Mouse (Mus musculus) neural tube, embryonic 12.5 days (tissue): ENCODE measurements around the gene Sytl3. TPM values are rescaled to one million over a fixed set of nuclear protein-coding genes. Genes with fewer than 3 reads are reported as not detected.
"Not testable (repeated sequence)": the region's sequence is repeated elsewhere in the genome, so short reads cannot be mapped to it uniquely, and the experiment has no call there.

Source experiments
- ATAC-seq: fragments of 200-750 bp; cut with Nextera tagmentation; 2 replicates; pipeline ENCODE4 v1.8.0; 2017; ENCODE audit warnings: low read depth, mild to moderate bottlenecking, moderate TSS enrichment, moderate library complexity; ENCODE audit not compliant: low FRiP score
- H3K27ac ChIP-seq: fragments of 300-500 bp; sonication (generic); 2 replicates; pipeline ENCODE4 v1.5.1; 2016
- H3K27me3 ChIP-seq: fragments of 300-500 bp; sonication (generic); replicated peaks from 2 replicates; pipeline ENCODE4 v1.6.1; 2016; ENCODE audit warnings: mild to moderate bottlenecking
- H3K36me3 ChIP-seq: fragments of 300-500 bp; sonication (generic); 2 replicates; pipeline ENCODE4 v1.6.1; 2016; ENCODE audit warnings: mild to moderate bottlenecking
- H3K4me1 ChIP-seq: fragments of 300-500 bp; sonication (generic); 2 replicates; pipeline ENCODE4 v1.6.1; 2016
- H3K4me2 ChIP-seq: fragments of 300-500 bp; sonication (generic); replicated peaks from 2 replicates; pipeline ENCODE4 v1.6.1; 2016; ENCODE audit warnings: mild to moderate bottlenecking
- H3K4me3 ChIP-seq: fragments of 300-500 bp; sonication (generic); 2 replicates; pipeline ENCODE4 v1.5.1; 2016
- H3K9ac ChIP-seq: fragments of 300-500 bp; sonication (generic); 2 replicates; pipeline ENCODE4 v1.6.1; 2016; ENCODE audit warnings: mild to moderate bottlenecking
- H3K9me3 ChIP-seq: fragments of 300-500 bp; sonication (generic); 2 replicates; pipeline ENCODE4 v1.6.1; 2016; ENCODE audit warnings: mild to moderate bottlenecking
- WGBS: fragments of 180-500 bp; shearing (Covaris S2); methylation state at CpG from one replicate; pipeline ENCODE4 v1.1.7; 2016; 5-methylcytosine and 5-hydroxymethylcytosine counted together
- polyA plus RNA-seq: library from polyadenylated mRNA; unstranded; fragments of >200 nt; fragmentation: Nextera tagmentation; extraction: Ambion mirVana; gene quantifications from 2 replicates; pipeline ENCODE4 v1.2.1, GENCODE M21; 2016

Sytl3 gene
- polyA plus RNA-seq, 1 experiment from 2014 or later: 0.16 TPM

- H3K9me3 ChIP-seq, H3K27me3 ChIP-seq, H3K4me1 ChIP-seq, H3K4me2 ChIP-seq, H3K36me3 ChIP-seq, H3K4me3 ChIP-seq, ATAC-seq, H3K9ac ChIP-seq, H3K27ac ChIP-seq: not testable (repeated sequence)
- WGBS: 82% methylated on average over 5 of the region's 5 CpGs
Observed at GRCm38 (mm10) chr17:6653341-6653946, 5.4 kb upstream of the Sytl3 start.

- H3K4me2 ChIP-seq: peak overlapping the region; percentile 51
- ATAC-seq: peak; percentile 93
- peak overlapping the region; percentile 53 for H3K9ac ChIP-seq
- H3K27me3 ChIP-seq, H3K9me3 ChIP-seq, H3K36me3 ChIP-seq, H3K4me1 ChIP-seq: not testable (repeated sequence)
- under 1% methylated on average over 36 of the region's 36 CpGs for WGBS
- H3K27ac ChIP-seq: peak overlapping the region; percentile 20; the same call in 1 of the 2 replicates
- peak overlapping the region; percentile 38 for H3K4me3 ChIP-seq
Observed at GRCm38 (mm10) chr17:6655087-6655511, 3.8 kb upstream of the Sytl3 start.

GRCm38 (mm10) chr17:6655567-6656281 lies 3.2 kb upstream of the Sytl3 start, which contains the start of gene Dynlt1f:
Gene Dynlt1f, minus strand, starts transcription at chr17:6655900.
- 3% methylated on average over 27 of the region's 33 CpGs for WGBS
- not testable (repeated sequence) for H3K27me3 ChIP-seq
- ATAC-seq: peak; percentile 93

DNA sequence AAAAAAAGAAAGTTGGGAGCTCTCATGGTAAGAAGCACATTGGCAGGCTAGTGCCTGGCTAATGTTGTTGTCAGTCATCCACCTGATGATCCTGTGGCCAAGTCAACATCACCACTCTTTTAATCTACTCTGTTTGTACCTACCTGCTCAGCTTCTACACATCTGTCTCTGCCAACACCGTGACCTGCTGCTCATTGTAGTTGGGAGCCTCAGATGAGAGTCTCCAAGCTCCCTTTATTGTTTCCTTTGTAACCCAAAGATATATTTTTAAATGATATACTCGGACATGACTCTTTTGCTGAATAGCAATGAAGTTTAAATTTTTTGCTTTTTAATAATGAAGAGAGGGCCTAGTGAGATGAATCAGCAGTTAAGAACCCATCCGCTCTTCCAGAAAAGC lies 2.4 kb upstream of the Sytl3 start:
- H3K9me3 ChIP-seq, H3K4me2 ChIP-seq, ATAC-seq, H3K9ac ChIP-seq, H3K27ac ChIP-seq, H3K4me3 ChIP-seq, H3K27me3 ChIP-seq, H3K4me1 ChIP-seq, H3K36me3 ChIP-seq: not testable (repeated sequence)
- WGBS: 93% methylated on average over 1 of the region's 3 CpGs

More at GRCm38 (mm10) chr17:6655567-6656281, 3.2 kb upstream of the Sytl3 start, which contains the start of gene Dynlt1f:
- peak within 1 kb of the TSS; percentile 53 for H3K9ac ChIP-seq
- H3K9me3 ChIP-seq, H3K4me1 ChIP-seq, H3K36me3 ChIP-seq: not testable (repeated sequence)
- H3K4me3 ChIP-seq: peak within 1 kb of the TSS; percentile 38
- peak within 1 kb of the TSS; percentile 20; the same call in 1 of the 2 replicates for H3K27ac ChIP-seq
- H3K4me2 ChIP-seq: peak within 1 kb of the TSS; percentile 51

DNA sequence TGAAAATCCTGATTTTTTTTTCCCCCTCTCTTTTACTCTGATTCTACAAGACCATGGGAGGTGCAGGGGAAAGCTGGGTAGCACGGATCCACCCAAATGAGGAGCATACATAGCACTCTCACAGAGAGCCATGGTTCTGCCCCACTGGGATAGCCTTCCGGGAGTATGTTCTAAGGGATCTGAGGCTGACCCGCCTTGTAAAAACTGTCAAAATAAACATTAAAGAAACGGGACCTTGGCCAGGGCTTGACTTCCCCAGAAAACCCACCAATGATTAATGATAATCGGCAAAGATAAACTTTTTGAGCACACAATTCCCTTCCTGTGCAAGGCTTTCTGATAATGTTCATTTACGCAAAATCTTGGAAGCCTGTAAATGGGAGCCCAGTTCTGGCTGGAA lies 1.7 kb downstream of the Sytl3 start:
- 69% methylated on average over 6 of the region's 6 CpGs for WGBS
- not testable (repeated sequence) for H3K9ac ChIP-seq, H3K36me3 ChIP-seq, H3K27ac ChIP-seq, H3K9me3 ChIP-seq, H3K4me2 ChIP-seq, H3K4me1 ChIP-seq, H3K27me3 ChIP-seq, ATAC-seq, H3K4me3 ChIP-seq

DNA sequence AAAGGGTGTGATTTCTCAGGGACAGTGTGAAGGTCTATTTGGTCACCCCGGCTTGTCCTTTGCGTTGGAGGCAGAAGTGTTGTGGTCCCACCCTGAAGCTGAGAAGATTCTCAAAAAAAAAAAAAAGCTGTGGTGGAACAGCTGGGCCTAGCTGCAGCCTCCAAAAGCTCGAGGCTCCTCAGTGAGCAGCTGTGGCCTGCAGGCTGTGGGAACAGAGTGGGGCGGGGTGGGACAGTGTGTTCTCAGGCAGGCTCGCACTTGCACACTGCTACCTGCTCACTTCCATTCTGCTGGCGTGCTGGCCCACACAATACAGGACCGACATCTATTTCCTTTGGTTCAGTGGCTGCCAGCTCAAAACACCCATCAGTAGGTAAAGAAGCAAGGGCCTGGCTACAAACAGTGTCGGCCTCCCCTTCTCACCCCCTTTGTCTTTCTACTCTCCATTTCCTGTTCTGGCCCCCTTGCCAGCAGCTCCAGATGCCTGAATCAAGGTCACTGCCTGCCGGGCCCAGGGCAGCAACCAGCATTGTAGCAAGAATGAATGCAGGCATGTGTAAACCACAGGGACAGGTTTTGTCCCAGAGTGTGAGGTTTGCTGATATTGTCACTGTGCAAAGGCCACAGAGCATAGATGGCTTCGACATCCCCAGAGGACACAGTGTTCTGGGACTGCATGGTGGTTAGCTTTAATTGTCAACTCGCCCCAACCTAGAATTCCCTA lies 2.4 kb downstream of the Sytl3 start:
- not testable (repeated sequence) for H3K36me3 ChIP-seq, H3K4me3 ChIP-seq, H3K9me3 ChIP-seq, H3K4me1 ChIP-seq, H3K27me3 ChIP-seq, H3K4me2 ChIP-seq, H3K27ac ChIP-seq, ATAC-seq, H3K9ac ChIP-seq
- WGBS: 49% methylated on average over 10 of the region's 11 CpGs

- WGBS: 59% methylated on average over 3 of the region's 3 CpGs
- H3K4me2 ChIP-seq, H3K4me1 ChIP-seq, H3K9me3 ChIP-seq, H3K4me3 ChIP-seq, H3K27me3 ChIP-seq, ATAC-seq, H3K36me3 ChIP-seq, H3K9ac ChIP-seq, H3K27ac ChIP-seq: not testable (repeated sequence)
Observed at GRCm38 (mm10) chr17:6662840-6663239, 3.9 kb downstream of the Sytl3 start.

- not testable (repeated sequence) for H3K27me3 ChIP-seq, H3K27ac ChIP-seq, H3K4me2 ChIP-seq, H3K36me3 ChIP-seq, H3K9ac ChIP-seq, H3K4me3 ChIP-seq, H3K4me1 ChIP-seq, H3K9me3 ChIP-seq, ATAC-seq
- 88% methylated on average over 4 of the region's 5 CpGs for WGBS
Observed at GRCm38 (mm10) chr17:6665389-6665788, 6.5 kb downstream of the Sytl3 start.

DNA sequence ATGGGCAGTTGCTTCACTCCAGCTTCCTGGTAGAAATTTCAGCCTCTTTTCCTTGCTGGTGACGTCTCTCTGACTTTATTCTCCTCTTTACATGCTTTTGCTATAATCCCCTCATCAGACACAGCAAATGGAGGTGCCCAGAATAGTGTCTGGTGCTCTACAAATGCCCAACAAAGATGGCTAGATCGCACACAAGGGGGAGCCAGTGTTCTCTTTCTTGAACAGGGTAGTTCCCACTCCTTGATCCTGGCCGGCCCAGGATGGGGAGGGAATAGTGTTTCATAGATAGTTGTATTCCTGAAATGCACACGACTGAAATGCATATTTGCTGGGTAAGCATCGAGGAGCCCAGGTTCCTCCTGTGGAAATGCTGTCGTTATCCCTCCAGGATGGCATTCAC lies 9.6 kb downstream of the Sytl3 start:
- not testable (repeated sequence) for H3K9ac ChIP-seq, H3K4me1 ChIP-seq, H3K27ac ChIP-seq, H3K36me3 ChIP-seq, ATAC-seq, H3K4me2 ChIP-seq, H3K27me3 ChIP-seq, H3K9me3 ChIP-seq, H3K4me3 ChIP-seq
- WGBS: no CpG with 5 or more reads among the region's 6 CpGs

GRCm38 (mm10) chr17:6674297-6674696 lies 15.4 kb downstream of the Sytl3 start:
- H3K9ac ChIP-seq, H3K27ac ChIP-seq, H3K4me3 ChIP-seq, H3K9me3 ChIP-seq, H3K27me3 ChIP-seq, H3K36me3 ChIP-seq, ATAC-seq, H3K4me1 ChIP-seq, H3K4me2 ChIP-seq: not testable (repeated sequence)
- WGBS: 62% methylated on average over 5 of the region's 5 CpGs

- H3K4me2 ChIP-seq, H3K9ac ChIP-seq, H3K9me3 ChIP-seq, H3K4me1 ChIP-seq, H3K4me3 ChIP-seq, ATAC-seq, H3K36me3 ChIP-seq, H3K27ac ChIP-seq, H3K27me3 ChIP-seq: not testable (repeated sequence)
- WGBS: 75% methylated on average over 1 of the region's 2 CpGs
Observed at GRCm38 (mm10) chr17:6678063-6678462, 19.2 kb downstream of the Sytl3 start.

DNA sequence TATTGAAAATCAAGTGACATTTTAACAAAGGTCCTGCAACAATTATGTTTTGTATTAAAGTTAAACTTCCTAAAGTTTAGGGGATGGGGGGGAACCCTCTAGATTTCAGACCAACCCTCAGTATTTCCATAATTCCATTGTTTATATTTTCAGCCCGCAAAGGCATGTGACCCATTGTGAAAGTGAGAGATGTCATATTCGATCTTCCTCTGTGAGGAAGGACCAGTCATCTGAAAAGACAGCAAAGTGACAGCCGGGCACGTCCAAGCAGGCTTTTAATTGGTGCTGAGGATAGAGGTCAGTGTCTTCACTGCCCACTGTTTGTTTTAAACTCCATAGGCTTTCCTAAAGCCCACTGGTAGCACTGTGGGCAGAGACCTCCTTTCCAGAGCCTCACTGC lies 22.8 kb downstream of the Sytl3 start:
- not testable (repeated sequence) for H3K4me2 ChIP-seq, H3K27me3 ChIP-seq, H3K36me3 ChIP-seq, H3K9me3 ChIP-seq, H3K9ac ChIP-seq, ATAC-seq, H3K27ac ChIP-seq, H3K4me3 ChIP-seq, H3K4me1 ChIP-seq
- WGBS: 88% methylated on average over 4 of the region's 4 CpGs
